Mouse (Mus musculus): ENCODE results near the gene Prss35.

Prss35 gene

DNA sequence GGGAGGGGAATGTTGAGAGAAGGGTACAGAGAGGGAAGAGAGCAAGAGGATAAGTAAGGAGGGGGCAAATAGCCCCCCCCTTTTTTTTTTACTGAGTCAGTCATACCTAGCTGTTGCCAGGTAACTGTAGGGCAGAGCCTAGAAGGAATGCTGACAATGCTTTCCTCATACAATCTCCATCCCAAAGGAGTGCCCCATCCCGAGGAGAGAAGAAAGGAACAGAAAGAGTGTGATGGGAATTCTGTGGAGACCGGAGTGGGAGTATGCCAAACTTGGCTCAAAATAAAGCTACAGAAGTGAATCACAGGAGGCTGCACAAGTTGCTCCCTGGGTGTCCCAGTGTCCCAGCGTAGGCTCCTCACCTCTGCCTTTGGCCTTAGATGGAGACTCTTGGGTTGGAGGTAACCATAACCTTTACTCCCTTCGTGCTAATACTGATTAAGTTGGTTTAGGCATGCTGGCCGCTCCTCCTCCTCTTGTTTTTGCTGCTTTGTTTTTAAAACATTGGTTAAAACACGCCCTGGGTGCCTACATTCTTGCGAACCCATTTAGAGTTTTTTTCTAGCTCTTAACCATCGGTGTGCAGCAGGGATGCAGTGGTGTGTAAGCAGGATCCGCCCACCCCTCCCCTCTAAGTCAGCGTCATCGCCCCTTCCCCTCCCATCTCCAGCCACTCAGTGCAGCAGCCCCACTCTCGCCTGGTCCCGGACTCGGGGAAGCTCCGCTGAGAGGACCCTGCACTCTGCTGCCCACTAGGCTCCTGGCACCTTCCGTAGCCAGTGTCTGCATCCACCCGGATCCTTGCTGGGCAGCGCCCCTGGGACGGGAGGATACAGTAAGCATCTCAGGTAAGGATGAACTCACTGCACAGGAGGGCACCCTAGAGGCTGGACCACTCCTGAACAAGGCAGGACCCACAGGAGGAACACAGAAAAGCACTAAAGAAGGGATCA is at the start of gene Prss35:
Gene Prss35 (plus strand): TSS at position 691 of the 953 bp plus-strand sequence.
- no peak for DNase-seq (ENCODE audit: low spot score)

DNA sequence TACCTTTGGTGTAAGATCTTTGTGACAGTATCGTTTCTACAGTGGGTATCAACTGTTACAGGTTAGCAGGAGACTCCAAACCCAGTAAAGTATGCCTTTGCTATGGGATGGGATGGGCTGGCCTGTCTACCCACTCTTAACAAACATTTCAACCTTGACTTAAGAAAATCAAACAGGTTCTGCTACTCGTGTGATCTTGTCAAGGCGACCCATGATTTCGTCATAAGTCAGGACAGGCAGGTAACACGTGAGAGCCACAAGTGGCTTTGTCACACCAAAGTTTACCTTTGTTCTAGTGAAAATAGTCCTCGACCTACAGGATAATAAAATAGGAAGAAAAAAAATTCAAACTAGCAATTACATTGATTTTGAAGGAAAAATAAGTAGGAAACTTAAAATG is 49.5 kb upstream of the Prss35 start:
- DNase-seq (ENCODE audit: low spot score), result no peak

DNA sequence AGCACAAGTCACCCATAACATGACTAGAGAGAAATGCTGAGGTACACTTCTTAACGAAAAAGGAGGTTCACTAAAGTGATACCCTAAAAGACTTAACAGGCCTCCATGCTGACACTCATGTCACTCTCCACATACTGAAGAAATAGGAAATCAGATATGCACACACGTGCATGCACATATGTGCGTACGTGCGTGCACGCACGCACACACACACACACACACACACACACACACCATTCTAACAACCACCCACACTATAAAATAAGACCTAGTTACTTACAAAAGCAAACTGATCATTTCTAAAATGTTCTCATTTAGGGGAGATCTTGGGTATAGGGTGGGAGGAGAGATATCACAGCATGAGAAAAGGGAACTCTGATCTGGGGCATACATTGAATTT is 48.8 kb upstream of the Prss35 start:
- DNase-seq (ENCODE audit: low spot score), result no peak

DNA sequence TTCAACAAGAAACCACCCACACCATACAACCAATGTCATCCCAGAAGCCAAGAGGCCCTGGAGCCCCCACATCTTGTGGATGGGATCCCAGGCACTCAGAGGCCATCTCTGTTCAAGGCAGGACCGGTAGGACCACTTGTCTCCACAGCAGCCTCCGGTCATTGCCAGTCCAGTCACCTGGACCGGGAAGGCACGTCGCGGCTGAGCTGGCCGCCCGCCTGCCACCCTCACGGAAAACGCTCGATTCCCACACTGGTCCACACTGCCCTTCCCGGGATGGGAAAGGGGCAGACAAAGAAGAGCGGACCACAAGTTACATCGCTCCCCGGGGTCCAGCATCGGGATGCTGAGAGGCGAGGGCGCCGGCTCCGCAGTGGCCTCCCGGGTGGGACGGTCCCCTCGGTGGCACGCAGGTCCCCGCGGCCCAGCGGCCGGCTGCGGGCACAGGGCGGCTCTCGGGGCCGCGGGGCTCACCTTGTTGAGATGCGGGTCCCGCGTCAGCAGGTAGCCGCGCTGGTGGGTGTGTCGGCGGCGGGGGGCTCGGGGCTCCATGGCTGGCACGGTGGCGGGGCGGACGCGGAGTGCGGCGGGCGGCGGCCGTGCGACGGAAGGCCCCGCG is 48.1 kb upstream of the Prss35 start:
- DNase-seq (ENCODE audit: low spot score), result peak; percentile 52

DNA sequence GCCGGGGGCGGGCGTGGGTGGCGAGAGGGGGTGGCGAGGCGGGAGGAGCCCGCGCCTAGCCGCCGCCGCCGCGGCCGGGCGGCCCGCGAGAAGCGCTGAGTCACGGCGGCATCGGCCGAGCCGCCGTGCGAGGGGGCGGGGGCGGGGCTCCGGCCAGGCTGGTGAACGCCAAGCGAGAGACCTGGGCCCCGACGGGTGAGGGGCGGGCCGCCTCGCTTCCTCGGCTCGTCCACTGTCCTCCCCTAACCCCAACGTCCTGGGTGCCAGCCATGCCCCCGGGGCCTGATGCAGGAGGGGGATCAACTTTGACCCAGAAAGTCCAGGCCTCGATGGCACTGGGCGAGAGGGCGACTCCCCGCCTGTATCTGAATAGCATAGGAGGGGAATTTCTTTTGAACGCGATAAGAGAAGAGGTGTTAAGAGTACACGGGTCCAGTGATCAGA is 47.6 kb upstream of the Prss35 start, which contains the start of gene Me1:
Gene Me1 (minus strand): TSS at position 136 of the 444 bp plus-strand sequence.
- DNase-seq (ENCODE audit: low spot score), result no peak

DNA sequence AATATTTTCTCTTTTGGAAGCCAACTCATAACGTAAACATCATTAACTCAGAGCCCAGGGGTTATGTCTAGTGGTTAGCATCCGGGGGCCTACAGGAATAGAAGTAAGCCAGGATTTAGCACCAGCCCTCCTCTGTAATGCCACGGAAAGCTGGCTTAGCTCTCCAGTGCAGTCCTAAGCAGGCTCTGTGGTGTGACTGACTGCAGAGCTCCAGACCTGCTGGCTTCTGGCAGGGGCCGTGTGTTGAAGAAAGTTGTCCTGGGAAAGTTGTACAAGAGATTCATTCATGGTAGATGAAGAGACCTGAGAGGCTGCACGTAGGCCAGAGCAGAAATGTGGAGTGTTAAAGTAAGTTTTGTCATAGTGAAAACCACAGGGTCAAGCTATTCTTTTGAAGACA is 42.2 kb upstream of the Prss35 start:
- DNase-seq (ENCODE audit: low spot score), result no peak

DNA sequence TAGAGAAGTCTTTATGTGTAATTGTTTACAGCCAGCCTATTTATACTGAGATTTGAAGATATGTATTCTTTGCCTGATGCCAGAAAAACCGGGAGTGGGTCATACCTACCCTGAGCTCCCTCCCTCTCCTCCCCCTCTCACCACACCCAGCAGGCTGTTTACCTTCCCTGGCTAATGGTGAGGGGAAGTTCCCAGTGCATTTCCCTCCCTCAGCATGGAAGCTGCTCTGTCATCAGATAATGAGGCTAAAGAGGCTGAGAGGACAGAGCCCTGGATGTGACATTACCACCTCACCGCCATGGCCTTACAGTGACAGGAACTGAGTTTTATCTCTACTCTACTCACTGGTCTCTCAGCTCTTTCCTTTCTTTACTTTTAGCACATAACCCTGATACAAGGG is 41.6 kb upstream of the Prss35 start:
- peak; percentile 17 for DNase-seq (ENCODE audit: low spot score)

DNA sequence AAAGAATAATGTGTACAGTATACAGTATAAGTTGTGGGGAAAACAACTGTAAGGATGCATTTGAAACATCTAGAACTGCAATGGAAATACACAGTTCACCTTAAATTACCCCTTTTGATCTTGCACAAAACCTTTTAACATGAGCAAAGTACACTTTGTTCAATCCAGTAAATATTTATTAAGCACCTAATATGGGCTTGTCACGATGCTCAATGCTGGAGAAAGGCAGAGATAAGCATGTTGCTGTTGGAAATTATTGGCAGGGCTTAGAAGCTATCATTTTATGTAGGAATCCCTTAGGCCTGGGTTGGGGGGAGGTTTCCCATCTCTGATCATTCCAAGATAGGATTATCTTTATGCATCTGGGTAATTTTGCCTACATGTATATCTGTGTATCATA is 36.0 kb upstream of the Prss35 start:
- DNase-seq (ENCODE audit: low spot score), result no peak

DNA sequence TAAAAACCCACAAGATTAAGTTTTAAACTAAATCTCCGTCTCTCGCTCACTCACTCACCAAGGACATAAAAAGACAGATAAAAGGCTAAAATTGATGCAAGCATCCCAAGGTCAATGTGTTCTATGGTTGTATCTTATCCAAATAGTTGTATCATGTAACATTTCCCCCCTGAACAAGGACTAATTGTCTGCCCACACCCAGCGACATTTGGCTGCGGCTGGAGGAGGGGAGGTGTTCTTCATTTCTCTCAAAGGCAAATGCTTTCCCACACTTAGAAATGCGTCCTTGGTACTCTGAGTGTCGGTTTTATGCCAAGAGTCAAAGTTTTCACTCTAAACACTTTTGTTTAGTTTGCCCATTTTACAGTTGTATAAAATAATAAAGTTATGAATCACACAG is 34.5 kb upstream of the Prss35 start:
- no peak for DNase-seq (ENCODE audit: low spot score)

DNA sequence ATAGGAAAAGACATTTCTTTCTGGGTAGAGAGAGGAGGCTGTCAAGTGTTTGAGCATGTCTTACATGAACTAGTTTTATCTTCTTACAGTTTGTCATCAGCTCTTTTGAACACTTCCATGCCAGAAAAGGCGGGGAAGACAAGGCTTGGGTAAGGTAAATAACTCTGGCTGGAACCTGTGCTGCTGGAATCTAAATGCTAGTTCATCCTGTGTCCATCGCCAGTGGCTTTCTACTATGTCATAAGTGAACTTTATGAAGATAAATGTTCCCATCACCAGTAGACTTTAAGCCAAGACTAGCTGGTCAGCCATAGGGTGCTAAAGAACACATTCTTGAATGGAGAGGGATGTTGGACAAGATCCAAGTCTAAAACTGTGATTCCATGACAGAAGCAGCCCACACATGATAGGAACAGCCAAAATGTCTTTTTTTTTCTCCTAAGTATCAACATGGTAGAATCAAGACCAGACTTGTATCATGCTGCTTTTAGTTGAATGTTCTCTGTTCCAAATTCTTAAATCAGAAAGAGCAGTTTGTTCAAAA is 33.3 kb upstream of the Prss35 start:
- DNase-seq (ENCODE audit: low spot score), result no peak

DNA sequence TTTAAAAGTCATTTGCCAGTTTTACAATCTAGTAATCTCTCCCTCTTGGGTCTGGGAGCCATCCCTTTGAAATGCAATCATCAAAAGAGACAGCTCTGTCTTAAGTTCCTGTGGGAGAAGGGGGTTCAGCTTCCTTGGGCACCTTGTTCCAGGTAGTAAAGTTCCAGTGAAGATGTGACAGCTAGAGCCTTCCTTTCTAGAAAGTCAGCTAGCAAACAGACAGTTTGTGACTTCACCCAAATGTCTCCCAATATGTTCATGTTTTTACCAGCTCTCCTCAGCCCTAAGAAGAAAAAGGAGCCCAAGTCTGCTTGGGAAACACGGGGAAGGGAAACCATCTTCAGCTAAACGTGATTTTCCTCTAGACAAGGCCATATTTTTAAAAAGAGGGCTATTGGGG is 30.8 kb upstream of the Prss35 start:
- no peak for DNase-seq (ENCODE audit: low spot score)

DNA sequence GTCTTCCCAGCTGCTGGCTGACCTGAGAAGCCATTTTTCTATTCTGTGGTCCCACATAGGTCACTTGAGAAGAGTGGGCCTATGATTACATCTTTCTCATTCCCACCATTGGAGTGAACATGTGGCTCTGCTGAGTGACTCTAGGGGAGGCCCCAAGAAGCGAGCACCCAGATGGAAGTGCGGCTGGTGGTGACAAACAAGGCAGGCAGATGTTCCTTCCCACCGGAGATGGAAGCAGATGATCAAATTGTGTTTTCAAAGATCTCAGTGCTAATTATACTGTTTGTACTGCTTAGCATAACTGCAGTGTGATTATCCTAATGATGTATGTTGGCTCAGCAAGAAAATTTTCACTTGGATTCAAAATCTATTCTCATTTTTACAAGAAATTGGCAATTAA is 29.4 kb upstream of the Prss35 start:
- DNase-seq (ENCODE audit: low spot score), result no peak

DNA sequence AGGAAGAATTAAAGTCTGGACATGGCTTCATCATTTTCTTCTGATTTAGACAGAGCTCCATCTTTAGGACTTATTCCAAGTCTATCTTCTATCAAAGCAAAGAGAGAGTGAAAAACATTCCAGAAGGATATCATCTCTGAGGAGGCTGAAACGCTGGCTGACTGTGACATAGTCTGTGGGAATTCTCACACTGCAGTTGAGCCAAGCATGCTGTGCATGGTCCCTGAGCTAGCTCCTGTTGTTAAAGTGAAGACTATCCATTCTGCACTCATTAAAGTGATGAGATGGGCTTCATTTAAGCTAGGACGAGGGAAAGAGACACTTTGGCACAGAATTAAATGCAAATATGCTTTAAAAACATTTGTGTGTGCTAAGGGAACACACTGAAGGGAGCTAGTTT is 26.9 kb upstream of the Prss35 start:
- DNase-seq (ENCODE audit: low spot score), result no peak

DNA sequence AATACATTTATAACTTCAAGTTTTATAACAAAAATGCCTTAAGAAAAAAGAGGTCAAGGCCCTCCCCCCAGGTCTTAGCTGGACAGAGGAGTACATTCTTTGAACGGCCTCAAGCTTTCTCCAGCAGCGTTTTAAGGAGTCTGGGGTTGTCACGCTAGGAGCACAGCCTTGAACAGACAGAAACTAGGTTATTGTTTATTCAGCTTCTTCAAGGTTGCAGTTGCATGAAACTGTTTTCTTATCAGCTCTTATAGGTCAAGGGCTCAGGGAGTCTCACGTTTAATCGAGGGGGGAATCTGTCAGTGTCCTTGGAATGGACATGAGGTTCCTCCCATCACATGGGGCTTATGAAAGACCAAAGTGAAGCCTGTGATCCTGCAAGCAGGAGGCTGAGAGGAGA is 26.3 kb upstream of the Prss35 start:
- no peak for DNase-seq (ENCODE audit: low spot score)

DNA sequence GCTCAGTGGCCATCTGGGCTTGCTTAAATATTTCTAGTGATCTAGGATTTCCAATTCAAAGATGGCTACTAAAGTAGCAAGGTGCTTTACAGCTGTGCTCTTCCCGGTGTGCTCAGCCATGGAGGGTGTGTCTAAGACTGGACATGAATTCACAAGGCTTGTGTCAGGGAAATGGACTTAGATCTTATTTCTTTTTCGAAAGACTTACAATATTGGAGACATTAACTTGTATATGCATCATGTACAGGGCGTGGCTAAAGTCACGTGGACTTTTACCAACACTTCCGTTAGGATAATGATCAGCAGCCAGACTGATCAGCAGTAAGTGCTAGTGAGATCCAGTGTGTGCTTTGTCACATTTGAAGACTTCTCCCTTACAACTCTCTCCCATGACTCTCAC is 23.2 kb upstream of the Prss35 start:
- no peak for DNase-seq (ENCODE audit: low spot score)

DNA sequence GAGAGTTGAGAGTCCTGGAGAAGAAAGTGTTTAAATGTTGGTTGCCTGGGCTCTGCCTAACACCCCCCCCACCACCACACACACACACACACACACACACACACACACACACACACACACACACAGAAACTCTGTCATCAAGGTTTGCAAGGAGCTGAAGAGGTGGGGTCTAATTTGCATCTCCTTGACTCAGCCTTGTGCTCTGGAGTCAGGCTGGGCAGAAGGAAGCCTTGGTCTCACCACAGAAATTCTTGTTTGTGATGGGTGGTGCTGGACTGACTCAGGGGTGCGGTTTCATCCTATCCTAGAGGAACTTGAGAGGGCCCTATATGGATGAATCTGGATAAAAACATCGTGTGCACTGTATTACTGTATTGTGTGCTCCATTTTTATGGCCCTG is 22.7 kb upstream of the Prss35 start:
- no peak for DNase-seq (ENCODE audit: low spot score)

DNA sequence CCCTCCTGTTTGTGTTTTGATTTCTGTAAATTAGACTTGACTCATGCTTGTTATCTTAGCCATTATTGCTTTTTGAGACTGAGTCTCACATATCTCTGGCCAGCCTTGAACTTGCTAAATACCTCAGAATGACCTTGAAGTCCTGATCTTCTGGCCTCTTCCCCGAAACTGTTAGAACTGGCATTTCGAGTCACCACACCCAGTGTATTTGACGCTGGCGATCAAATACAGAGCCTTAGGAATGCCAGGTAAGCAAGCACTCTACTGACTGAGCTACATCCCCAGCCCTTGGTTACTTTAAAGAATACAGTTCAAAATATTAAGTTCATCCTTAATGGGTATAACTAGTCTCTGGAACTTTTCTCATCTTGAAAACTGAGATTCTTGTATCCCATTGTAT is 18.4 kb upstream of the Prss35 start:
- no peak for DNase-seq (ENCODE audit: low spot score)

DNA sequence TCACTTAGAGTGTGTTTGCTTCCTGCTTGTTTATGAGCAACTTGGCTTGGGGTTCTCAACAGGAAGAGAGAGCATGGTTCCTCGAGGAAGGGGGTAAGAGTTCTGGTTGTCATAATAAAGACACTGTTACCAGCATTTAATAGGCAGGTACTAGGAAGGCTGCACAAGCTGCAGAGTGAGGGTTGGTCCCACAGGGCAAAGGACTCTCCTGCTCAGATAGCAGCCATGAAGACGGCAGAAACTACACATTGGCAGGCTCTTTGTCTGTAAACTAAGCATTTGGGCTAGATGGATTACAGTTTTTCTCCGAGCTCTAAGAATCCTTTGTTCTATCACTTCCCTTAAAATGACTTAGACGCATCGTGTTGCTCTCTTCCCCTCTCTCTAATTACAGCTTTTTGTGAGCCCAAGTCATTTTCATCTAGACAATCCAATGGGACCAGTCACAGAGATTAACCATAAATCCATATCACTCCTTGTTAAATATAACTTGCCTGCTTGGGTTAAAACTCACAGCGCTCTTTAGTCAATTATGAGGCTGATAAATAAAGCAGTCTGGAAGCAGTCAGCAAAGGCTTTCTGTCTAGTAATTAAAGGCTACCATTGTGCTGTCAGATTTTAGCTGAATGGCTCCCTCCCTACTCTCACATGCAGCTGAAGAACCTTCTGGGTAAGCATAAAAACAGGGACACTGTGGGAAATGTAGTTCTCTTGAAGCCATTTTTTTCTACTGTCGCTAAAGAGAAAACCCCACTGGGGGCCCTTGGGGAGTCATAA is 17.7 kb upstream of the Prss35 start:
- DNase-seq (ENCODE audit: low spot score), result no peak

DNA sequence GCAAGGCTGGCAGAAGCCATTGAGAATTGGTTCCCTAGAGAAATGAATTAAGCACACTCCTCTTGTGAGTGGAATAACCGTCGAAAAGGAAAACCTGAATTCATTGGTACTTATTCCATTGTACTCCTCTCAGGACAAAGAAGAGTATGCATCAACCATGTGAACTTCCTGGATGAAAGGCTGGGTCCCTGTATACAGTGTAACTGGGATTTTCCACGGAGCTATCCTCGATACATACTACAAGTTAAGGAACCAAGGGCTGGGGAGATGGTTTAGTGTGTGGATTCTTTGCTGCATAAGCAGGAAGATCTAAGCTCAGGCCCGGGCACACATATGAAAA is 17.1 kb upstream of the Prss35 start:
- DNase-seq (ENCODE audit: low spot score), result no peak

DNA sequence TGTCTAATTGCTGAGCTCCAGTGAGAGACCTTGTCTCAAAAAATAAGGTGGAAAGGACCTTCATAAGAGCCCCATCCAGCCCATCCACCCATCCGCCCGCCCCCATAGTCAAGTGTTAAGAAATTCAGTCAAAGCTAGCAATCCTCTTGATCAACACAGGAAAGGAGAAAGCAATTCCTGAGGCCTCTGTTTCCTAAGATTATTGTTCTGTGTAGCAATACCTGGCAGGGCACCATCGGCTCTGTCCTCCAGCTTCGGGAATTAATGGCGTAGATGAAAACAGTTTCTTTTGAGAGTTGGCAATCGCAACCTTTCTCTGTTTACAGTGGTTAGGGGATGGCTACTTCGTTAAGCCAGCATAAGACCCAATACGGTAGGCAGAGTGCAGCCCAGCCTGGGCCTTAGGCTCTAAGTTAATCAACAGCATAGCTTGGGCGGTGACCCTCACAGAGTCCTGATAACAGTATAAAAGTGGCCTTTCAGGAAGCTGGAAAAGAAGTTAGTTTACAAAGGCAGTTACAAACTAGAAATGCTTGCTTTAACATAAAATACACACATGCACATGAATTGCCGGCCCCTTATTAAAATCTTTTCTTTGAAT is 15.1 kb upstream of the Prss35 start:
- DNase-seq (ENCODE audit: low spot score), result no peak

DNA sequence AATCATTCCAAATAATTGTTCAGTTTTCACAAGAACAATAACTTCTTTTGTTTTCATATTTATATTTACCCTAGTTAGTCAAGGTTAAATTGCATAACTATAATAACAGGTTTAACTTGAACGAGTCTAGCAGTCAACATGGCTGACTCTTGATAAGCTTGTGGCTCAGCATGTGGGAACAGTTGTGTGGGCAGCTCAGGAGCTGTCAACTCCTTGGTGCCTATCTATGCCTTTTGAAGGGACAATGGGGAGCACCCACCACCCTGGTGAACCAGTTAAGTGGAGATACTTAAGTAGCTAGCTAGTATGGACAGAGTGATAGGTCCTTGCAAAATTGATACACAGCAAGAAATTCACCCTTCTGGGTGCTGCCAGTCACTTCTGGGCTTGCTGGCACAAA is 14.4 kb upstream of the Prss35 start:
- no peak for DNase-seq (ENCODE audit: low spot score)

DNA sequence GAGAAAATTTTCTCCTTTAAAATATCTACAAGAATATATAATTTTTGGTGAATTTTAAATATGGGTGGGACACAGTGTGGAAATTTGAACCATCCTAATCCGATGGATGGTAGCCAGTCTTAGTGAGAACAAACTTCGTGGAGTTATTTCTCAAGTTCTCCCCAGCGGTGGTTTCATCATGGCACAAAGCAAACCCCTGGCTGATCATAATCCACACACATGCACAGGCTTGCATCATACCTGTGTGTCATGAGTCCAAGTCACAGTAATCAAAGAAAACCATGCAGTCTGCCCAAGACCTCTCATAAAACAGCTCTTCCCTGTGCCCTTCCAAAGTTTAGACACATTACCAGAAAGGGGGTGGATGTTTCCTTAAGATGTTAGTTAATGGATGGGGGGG is 13.6 kb upstream of the Prss35 start:
- DNase-seq (ENCODE audit: low spot score), result no peak

All from urinary bladder, postnatal 25 days (tissue).